Mouse (Mus musculus) midbrain, postnatal 0 days (tissue): ENCODE data around the gene Grb2. TPM values are rescaled to one million over a fixed set of nuclear protein-coding genes. Genes with fewer than 3 reads are reported as not detected.

Source experiments
- ATAC-seq: fragments of 200-750 bp; cut with Nextera tagmentation; 2 replicates; pipeline ENCODE4 v1.8.0; 2017; ENCODE audit warnings: moderate number of reproducible peaks, mild to moderate bottlenecking, moderate TSS enrichment, moderate library complexity; ENCODE audit not compliant: low FRiP score
- DNase-seq: peaks from one replicate; pipeline ENCODE4 v3.0.0-alpha.2; 2015; ENCODE audit warnings: low spot score
- H3K27ac ChIP-seq: fragments of 300-500 bp; sonication (generic); 2 replicates; pipeline ENCODE4 v1.5.1; 2014; ENCODE audit warnings: low read depth, mild to moderate bottlenecking, low read length, mixed read lengths
- H3K27me3 ChIP-seq: fragments of 300-500 bp; sonication (generic); 2 replicates; pipeline ENCODE4 v1.6.1; 2014; ENCODE audit warnings: low read length, control low read depth, mixed read lengths; ENCODE audit not compliant: insufficient read depth
- H3K36me3 ChIP-seq: fragments of 300-500 bp; sonication (generic); 2 replicates; pipeline ENCODE4 v1.6.1; 2014; ENCODE audit warnings: low read length, control low read depth, mixed read lengths; ENCODE audit not compliant: insufficient read depth
- H3K4me1 ChIP-seq: fragments of 300-500 bp; sonication (generic); 2 replicates; pipeline ENCODE4 v1.6.1; 2014; ENCODE audit warnings: mild to moderate bottlenecking, control low read depth, antibody characterized with exemption, low read length, mixed read lengths; ENCODE audit not compliant: insufficient read depth
- H3K4me2 ChIP-seq: fragments of 300-500 bp; sonication (generic); 2 replicates; pipeline ENCODE4 v1.6.1; 2014; ENCODE audit warnings: low read depth, mild to moderate bottlenecking, low read length, mixed read lengths; ENCODE audit not compliant: poor library complexity, severe bottlenecking
- H3K4me3 ChIP-seq: fragments of 300-500 bp; sonication (generic); 2 replicates; pipeline ENCODE4 v1.5.1; 2014; ENCODE audit warnings: low read depth, mild to moderate bottlenecking, low read length, moderate library complexity
- H3K9ac ChIP-seq: fragments of 300-500 bp; sonication (generic); replicated peaks from 2 replicates; pipeline ENCODE4 v1.6.1; 2014; ENCODE audit warnings: mild to moderate bottlenecking, low read length, moderate library complexity, mixed read lengths; ENCODE audit not compliant: poor library complexity, severe bottlenecking
- H3K9me3 ChIP-seq: fragments of 300-500 bp; sonication (generic); 2 replicates; pipeline ENCODE4 v1.6.1; 2016; ENCODE audit warnings: low read length, control low read depth
- CTCF ChIP-seq: IDR thresholded peaks from 2 replicates; pipeline ENCODE4 v1.5.1; 2016; ENCODE audit warnings: antibody characterized with exemption, mild to moderate bottlenecking
- WGBS: fragments of 180-500 bp; shearing (Covaris S2); extraction: QIAGEN DNeasy Blood & Tissue Kit; methylation state at CpG from one replicate; pipeline ENCODE4 v1.1.7; 2014; 5-methylcytosine and 5-hydroxymethylcytosine counted together
- polyA plus RNA-seq: library from polyadenylated mRNA; unstranded; fragments of >200 nt; fragmentation: Nextera tagmentation; extraction: Ambion mirVana; gene quantifications from 2 replicates; pipeline ENCODE4 v1.2.1, GENCODE M21; 2015
- total RNA-seq: library from RNA; depleted of rRNA; stranded (reverse); fragments of >200 nt; gene quantifications from 2 replicates; pipeline ENCODE4 v1.2.3, GENCODE M21; 2014

Grb2 gene
- total and polyA plus RNA-seq, 2 experiments from 2014 or later: 85.8 to 158 TPM

- ATAC-seq: no peak
- Histone ChIP-seq H3K4me1 (no peaks in the 10 kb centered on the region), H3K27ac (no peak overlapping the region), H3K9me3 (no peaks in the 10 kb centered on the region), H3K36me3 (no peaks in the 10 kb centered on the region), H3K9ac (no peak overlapping the region), H3K27me3 (no peaks in the 10 kb centered on the region), H3K4me2 (no peak overlapping the region), H3K4me3 (no peak overlapping the region)
- WGBS: 73% methylated on average over 8 of the region's 8 CpGs
- TF ChIP-seq CTCF: no peak
- no peak for DNase-seq
These were observed 72.9 kb downstream of the Grb2 start for GRCm38 (mm10) chr11:115635484-115635883.

DNA sequence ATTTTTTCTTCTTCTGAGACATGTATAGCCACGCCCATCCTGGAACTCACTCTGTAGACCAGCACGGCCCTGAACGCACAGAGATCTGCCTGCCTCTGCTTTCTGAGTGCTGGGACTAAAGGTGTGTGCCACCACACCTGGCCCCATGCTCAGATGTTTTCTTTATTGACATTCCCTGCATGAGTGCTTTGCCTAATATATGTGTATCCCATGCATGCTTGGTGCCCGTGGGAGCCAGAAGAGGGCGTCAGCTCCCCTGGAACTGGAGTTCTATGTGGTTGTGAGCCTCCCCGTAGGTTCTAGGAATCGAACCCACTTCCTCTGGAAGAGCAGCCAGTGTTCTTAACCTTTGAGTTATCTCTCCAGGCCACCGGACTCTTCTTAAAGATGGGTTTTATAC is 73.4 kb downstream of the Grb2 start:
- WGBS: 89% methylated on average over 8 of the region's 8 CpGs
- H3K4me1 ChIP-seq: no peaks in the 10 kb centered on the region
- no peak overlapping the region for H3K4me2 ChIP-seq
- H3K27ac ChIP-seq: no peak overlapping the region
- H3K9ac ChIP-seq: no peak overlapping the region
- no peaks in the 10 kb centered on the region for H3K36me3 ChIP-seq
- TF ChIP-seq CTCF: no peak
- DNase-seq: no peak
- ATAC-seq: no peak
- H3K4me3 ChIP-seq: no peak overlapping the region
- H3K9me3 ChIP-seq: no peaks in the 10 kb centered on the region
- H3K27me3 ChIP-seq: no peaks in the 10 kb centered on the region

GRCm38 (mm10) chr11:115634109-115634508 is 74.3 kb downstream of the Grb2 start:
- H3K27ac ChIP-seq: no peak overlapping the region
- H3K4me1 ChIP-seq: no peaks in the 10 kb centered on the region
- H3K9ac ChIP-seq: no peak overlapping the region
- WGBS: 84% methylated on average over 4 of the region's 4 CpGs
- no peaks in the 10 kb centered on the region for H3K27me3 ChIP-seq
- no peak overlapping the region for H3K4me2 ChIP-seq
- no peaks in the 10 kb centered on the region for H3K36me3 ChIP-seq
- ATAC-seq (no peak), DNase-seq (no peak)
- no peaks in the 10 kb centered on the region for H3K9me3 ChIP-seq
- no peak for TF ChIP-seq CTCF
- H3K4me3 ChIP-seq: no peak overlapping the region

DNA sequence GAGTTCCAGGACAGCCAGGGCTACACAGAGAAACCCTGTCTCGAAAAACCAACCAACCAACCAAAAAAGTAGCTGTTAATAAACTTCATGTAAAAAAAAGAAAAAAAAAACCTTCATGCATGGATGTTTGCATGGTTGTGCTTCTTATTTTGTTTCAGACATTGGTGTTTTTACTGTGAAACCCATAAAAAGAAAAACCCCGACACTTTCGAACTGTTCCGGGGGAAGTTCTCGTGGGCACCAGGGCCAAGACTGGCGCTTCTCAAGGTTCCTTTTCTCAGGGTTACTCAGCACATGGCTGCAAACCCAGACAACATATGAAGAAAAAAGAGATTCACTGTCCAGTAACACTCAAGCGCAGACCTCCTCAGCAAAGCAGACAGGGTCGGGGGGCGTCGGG is 75.5 kb downstream of the Grb2 start:
- TF ChIP-seq CTCF: no peak
- ATAC-seq (no peak), DNase-seq (no peak)
- Histone ChIP-seq H3K9ac (no peak overlapping the region), H3K4me3 (no peak overlapping the region), H3K9me3 (no peaks in the 10 kb centered on the region), H3K36me3 (no peaks in the 10 kb centered on the region), H3K27ac (no peak overlapping the region), H3K4me1 (no peaks in the 10 kb centered on the region), H3K4me2 (no peak overlapping the region), H3K27me3 (no peaks in the 10 kb centered on the region)
- 92% methylated on average over 10 of the region's 10 CpGs for WGBS

- ATAC-seq (no peak), DNase-seq (no peak)
- Histone ChIP-seq H3K9me3 (no peaks in the 10 kb centered on the region), H3K27ac (no peak overlapping the region), H3K4me3 (no peak overlapping the region), H3K27me3 (no peaks in the 10 kb centered on the region), H3K9ac (no peak overlapping the region), H3K36me3 (no peaks in the 10 kb centered on the region), H3K4me2 (no peak overlapping the region), H3K4me1 (no peaks in the 10 kb centered on the region)
- no peak for TF ChIP-seq CTCF
- WGBS: 71% methylated on average over 7 of the region's 7 CpGs
These were observed 76.2 kb downstream of the Grb2 start for GRCm38 (mm10) chr11:115632247-115632646.

DNA sequence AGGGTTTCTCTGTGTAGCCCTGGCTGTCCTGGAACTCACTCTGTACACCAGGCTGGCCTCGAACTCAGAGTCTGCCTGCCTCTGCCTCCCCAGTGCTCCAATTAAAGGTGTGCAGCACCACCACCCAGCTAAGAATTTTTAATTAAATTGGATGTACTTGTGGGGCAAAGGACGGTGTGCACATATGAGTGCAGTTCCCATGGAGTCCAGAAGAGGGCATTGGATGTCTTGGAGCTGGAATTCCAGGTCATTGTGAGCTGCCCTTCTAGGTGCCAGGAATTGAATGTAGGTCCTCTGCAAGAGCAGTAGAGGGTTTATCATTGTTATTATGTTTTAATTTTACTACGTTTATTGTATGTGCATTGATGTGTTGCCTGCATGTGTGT is 76.9 kb downstream of the Grb2 start:
- Histone ChIP-seq H3K4me2 (no peak overlapping the region), H3K9ac (no peak overlapping the region), H3K36me3 (no peaks in the 10 kb centered on the region), H3K4me3 (no peak overlapping the region), H3K27ac (no peak overlapping the region), H3K9me3 (no peaks in the 10 kb centered on the region), H3K4me1 (peaks cover 4% of the 10 kb centered on the region), H3K27me3 (no peaks in the 10 kb centered on the region)
- 17% methylated on average over 3 of the region's 3 CpGs for WGBS
- ATAC-seq: no peak
- DNase-seq: no peak
- peak; percentile 67 for TF ChIP-seq CTCF
